In genomic region chr9:120661641-120662227, GRCm38 (mm10) we compare ENCODE assay signal across 17 mouse cellular contexts.
"Had no signal": no experiment of that assay in that cellular context is flagged by ENCODE, and none has a peak within 500 bp of the region (broad histone marks: within the 10 kb centered on the region; RNA-seq: fewer than 3 reads in every experiment).

No protein-coding gene starts in this region.

- H3K36me3 ChIP-seq: kidney, embryonic 15.5 days; liver, embryonic 13.5 days; lung, embryonic 15.5 days; neural tube, embryonic 12.5 days had no signal

- ATAC-seq: liver, postnatal 0 days had no signal

- H3K9ac ChIP-seq: kidney, embryonic 15.5 days; liver, embryonic 13.5 days; liver, postnatal 0 days; lung, embryonic 15.5 days; neural tube, embryonic 12.5 days had no signal

- H3K9me3 ChIP-seq: kidney, embryonic 15.5 days; liver, embryonic 13.5 days; lung, embryonic 15.5 days; neural tube, embryonic 12.5 days had no signal

- H3K4me2 ChIP-seq: kidney, embryonic 15.5 days; liver, embryonic 13.5 days; lung, embryonic 15.5 days; neural tube, embryonic 12.5 days had no signal

- DNase-seq: kidney, adult 2 months; kidney, postnatal 14 days; layer of hippocampus, postnatal 36 days; left cerebral cortex, postnatal 4 days; liver; liver, embryonic 13.5 days; liver, postnatal 0 days; lung, postnatal 36 days; midbrain, embryonic 14.5 days; retina, postnatal 1 day; right cerebral cortex, postnatal 4 days; spleen, adult 18-20 months; thymus, adult 18-20 months; thymus, postnatal 14 days had no signal

- H3K4me3 ChIP-seq: kidney, embryonic 15.5 days; liver, embryonic 13.5 days; lung, embryonic 15.5 days; neural tube, embryonic 12.5 days had no signal

- H3K27me3 ChIP-seq: kidney, embryonic 15.5 days; liver, embryonic 13.5 days; lung, embryonic 15.5 days; neural tube, embryonic 12.5 days had no signal

- H3K27ac ChIP-seq: kidney, embryonic 15.5 days; liver, embryonic 13.5 days; lung, embryonic 15.5 days; neural tube, embryonic 12.5 days had no signal

- H3K4me1 ChIP-seq: liver, embryonic 13.5 days; lung, embryonic 15.5 days; neural tube, embryonic 12.5 days had no signal
